Mouse (Mus musculus): Measurements from ENCODE around the gene Plekhh2. TPM values are rescaled to one million over a fixed set of nuclear protein-coding genes. Genes with fewer than 3 reads are reported as not detected.

The Plekhh2 gene
- polyA plus RNA-seq, 1 experiment = 2.2 TPM

DNA sequence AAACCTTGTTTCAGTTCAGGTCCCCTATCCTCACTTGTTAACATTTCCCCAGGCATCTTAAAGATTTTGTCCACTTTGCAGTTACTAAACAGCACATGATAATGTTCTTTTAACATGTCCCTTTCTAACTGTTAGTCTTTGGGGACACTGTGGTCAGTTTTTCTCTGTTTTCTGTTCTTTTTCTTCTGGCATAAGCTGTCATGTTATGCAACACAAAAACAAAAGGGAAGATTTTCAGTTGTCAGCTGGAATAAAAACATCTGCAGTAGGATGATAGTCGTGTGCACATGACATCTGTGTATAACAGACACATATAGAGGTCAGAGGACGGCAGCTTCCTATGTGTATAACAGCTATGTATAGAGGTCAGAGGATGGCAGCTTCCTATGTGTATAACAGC, 5.8 kb upstream of the Plekhh2 start:
- no peaks in the 10 kb centered on the region; the same call in 1 of the 2 replicates for H3K4me1 ChIP-seq (ENCODE audit: control insufficient read depth, insufficient read depth, low read length)
- 47% methylated on average over 2 of the region's 2 CpGs for WGBS
- TF ChIP-seq POLR2A (IDR thresholded peaks at IDR 0.05; ENCODE audit: borderline replicate concordance, control insufficient read depth, low read depth, low read length) = no peak
- no peak for TF ChIP-seq CTCF (IDR thresholded peaks at IDR 0.05; ENCODE audit: control insufficient read depth, insufficient read depth, low read length)
- no peak overlapping the region for H3K4me3 ChIP-seq (replicated peaks; ENCODE audit: control insufficient read depth, low read depth, low read length)
- no peak overlapping the region for H3K27ac ChIP-seq (ENCODE audit: control insufficient read depth, insufficient read depth, low read depth, low read length, poor library complexity)

DNA sequence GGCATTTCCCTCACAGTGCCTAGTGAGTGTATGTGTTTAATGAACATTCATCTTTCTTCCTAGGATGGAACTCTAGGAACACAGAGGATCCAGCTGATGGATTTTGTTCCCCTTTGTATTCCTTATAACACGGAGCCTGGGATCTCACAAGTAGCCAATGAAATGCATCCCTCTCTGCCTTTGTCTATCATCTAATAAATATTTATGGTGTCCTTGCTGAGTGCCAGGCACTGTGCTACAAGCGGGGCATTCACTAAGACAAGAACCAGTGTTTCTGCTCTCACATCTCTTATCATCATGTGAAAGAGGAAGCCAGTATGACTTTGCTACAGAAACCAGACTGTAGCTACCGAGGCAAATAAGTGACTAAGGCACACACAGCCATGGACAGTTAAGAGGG, 3.0 kb upstream of the Plekhh2 start:
- no peak for TF ChIP-seq POLR2A (IDR thresholded peaks at IDR 0.05; ENCODE audit: borderline replicate concordance, control insufficient read depth, low read depth, low read length)
- no peak for TF ChIP-seq CTCF (IDR thresholded peaks at IDR 0.05; ENCODE audit: control insufficient read depth, insufficient read depth, low read length)
- no peaks in the 10 kb centered on the region; the same call in 1 of the 2 replicates for H3K4me1 ChIP-seq (ENCODE audit: control insufficient read depth, insufficient read depth, low read length)
- WGBS = 42% methylated on average over 3 of the region's 3 CpGs
- H3K4me3 ChIP-seq (replicated peaks; ENCODE audit: control insufficient read depth, low read depth, low read length) = no peak overlapping the region
- H3K27ac ChIP-seq (ENCODE audit: control insufficient read depth, insufficient read depth, low read depth, low read length, poor library complexity) = no peak overlapping the region

DNA sequence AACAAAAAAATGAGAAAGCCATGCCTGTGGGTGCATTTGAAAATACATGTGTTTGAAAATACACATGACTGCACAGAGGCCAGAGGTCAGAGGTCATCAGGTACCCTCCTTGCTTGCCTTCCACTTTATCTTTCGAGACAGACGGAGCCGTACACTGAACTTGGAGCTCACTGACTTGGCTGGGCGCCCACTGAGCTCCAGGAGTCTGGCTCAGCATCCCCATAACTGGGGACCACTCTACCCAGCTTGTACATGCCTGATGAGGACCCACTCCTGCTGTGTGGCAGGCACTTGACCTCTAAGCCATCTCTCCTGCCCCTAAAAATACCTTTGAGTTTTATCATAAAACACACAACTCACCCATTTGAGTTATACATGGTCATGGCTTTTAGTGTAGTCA, 2.5 kb upstream of the Plekhh2 start:
- H3K4me1 ChIP-seq (ENCODE audit: control insufficient read depth, insufficient read depth, low read length) = no peaks in the 10 kb centered on the region; the same call in 1 of the 2 replicates
- H3K4me3 ChIP-seq (replicated peaks; ENCODE audit: control insufficient read depth, low read depth, low read length) = no peak overlapping the region
- no peak overlapping the region for H3K27ac ChIP-seq (ENCODE audit: control insufficient read depth, insufficient read depth, low read depth, low read length, poor library complexity)
- WGBS = 53% methylated on average over 4 of the region's 4 CpGs
- TF ChIP-seq POLR2A (IDR thresholded peaks at IDR 0.05; ENCODE audit: borderline replicate concordance, control insufficient read depth, low read depth, low read length) = no peak
- no peak for TF ChIP-seq CTCF (IDR thresholded peaks at IDR 0.05; ENCODE audit: control insufficient read depth, insufficient read depth, low read length)

DNA sequence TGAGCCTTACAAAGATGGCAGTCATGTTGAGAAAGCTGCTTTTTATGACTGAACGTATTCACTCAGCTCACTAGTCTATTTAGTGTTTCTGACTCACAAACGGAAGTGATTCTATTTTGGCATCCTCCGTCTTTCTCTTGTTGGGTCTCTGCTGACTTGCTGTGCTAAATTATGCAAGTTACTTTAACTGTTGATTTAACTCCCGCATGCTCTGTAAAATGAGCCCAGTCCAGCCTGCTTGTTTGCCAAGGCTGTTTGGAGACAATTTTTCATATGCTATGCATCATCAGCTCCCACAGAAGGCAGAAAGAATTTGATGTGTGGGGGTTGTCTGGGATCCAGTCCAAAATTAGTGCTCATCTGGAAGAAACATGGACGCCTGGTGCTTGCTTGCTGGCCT, 1.3 kb upstream of the Plekhh2 start:
- 56% methylated on average over 5 of the region's 5 CpGs for WGBS
- no peak overlapping the region for H3K4me3 ChIP-seq (replicated peaks; ENCODE audit: control insufficient read depth, low read depth, low read length)
- TF ChIP-seq POLR2A (IDR thresholded peaks at IDR 0.05; ENCODE audit: borderline replicate concordance, control insufficient read depth, low read depth, low read length) (no peak), CTCF (IDR thresholded peaks at IDR 0.05; ENCODE audit: control insufficient read depth, insufficient read depth, low read length) (no peak)
- H3K4me1 ChIP-seq (ENCODE audit: control insufficient read depth, insufficient read depth, low read length) = no peaks in the 10 kb centered on the region; the same call in 1 of the 2 replicates
- no peak overlapping the region for H3K27ac ChIP-seq (ENCODE audit: control insufficient read depth, insufficient read depth, low read depth, low read length, poor library complexity)

DNA sequence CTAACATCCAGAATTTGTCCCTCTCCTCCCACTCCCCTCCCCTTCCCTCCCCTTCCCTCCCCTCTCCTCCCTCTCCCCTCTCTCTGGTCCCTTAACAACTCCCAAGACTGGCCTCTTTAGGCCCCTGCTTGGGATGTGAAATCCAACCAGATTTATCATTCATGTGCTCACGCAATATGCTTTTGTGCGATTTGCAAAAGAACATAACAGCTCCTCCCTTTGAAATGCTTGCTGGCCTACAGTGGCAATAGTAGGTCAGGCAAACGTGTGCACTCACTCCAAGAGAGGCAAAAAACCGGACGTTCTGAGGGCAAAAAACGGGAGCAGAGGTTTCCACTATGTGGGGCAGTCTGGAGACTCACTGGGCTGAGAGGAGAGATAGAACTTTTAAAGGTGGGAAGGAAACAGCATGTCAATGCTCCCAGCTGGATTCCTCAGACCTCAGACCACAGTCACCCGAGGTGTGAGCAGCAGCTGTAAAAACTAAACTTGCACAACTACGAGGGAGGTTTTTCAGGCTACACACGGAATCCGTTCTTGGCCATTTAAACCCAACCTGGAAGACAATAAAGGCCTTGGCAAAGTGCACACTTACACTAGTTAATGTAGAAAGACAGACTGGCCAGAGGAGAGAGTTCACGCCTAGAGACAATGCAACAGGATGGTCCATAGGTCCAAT, 595 bp upstream of the Plekhh2 start:
- H3K4me3 ChIP-seq (replicated peaks; ENCODE audit: control insufficient read depth, low read depth, low read length) = no peak overlapping the region
- 55% methylated on average over 11 of the region's 11 CpGs for WGBS
- H3K27ac ChIP-seq (ENCODE audit: control insufficient read depth, insufficient read depth, low read depth, low read length, poor library complexity) = no peak overlapping the region
- no peaks in the 10 kb centered on the region; the same call in 1 of the 2 replicates for H3K4me1 ChIP-seq (ENCODE audit: control insufficient read depth, insufficient read depth, low read length)
- TF ChIP-seq CTCF (IDR thresholded peaks at IDR 0.05; ENCODE audit: control insufficient read depth, insufficient read depth, low read length) (no peak), POLR2A (IDR thresholded peaks at IDR 0.05; ENCODE audit: borderline replicate concordance, control insufficient read depth, low read depth, low read length) (no peak)

DNA sequence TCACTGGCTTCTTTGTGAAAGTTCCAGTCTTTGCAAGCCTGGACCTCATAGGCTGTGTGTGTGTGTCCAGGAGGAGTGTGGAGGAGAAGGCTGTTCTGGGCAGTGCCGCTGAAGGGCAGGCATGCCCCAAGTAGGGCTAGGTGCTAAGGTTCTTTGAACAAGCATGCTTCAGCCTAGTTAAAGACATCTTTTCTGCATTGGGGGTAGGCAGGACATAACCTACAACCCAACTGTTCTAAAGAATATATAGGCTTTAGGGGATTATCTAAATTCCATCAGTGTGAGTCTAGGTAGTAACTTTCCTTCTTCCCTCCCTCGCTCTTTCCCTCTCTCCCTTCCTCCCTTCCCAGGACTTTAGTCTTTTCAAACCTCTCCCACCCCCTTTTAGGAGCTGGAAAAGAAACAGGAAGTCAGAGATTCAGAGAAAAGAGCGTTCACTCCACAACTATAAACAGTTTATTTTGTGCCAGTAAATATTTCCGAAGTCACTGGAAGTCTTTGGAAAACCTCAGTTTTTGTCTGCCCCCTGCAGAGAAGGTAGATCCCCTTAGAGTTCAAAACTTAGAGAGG, 906 bp downstream of the Plekhh2 start:
- H3K4me1 ChIP-seq (ENCODE audit: control insufficient read depth, insufficient read depth, low read length) = no peaks in the 10 kb centered on the region; the same call in 1 of the 2 replicates
- TF ChIP-seq CTCF (IDR thresholded peaks at IDR 0.05; ENCODE audit: control insufficient read depth, insufficient read depth, low read length) (no peak), POLR2A (IDR thresholded peaks at IDR 0.05; ENCODE audit: borderline replicate concordance, control insufficient read depth, low read depth, low read length) (no peak)
- no peak overlapping the region for H3K4me3 ChIP-seq (replicated peaks; ENCODE audit: control insufficient read depth, low read depth, low read length)
- WGBS = 18% methylated on average over 4 of the region's 4 CpGs
- no peak overlapping the region for H3K27ac ChIP-seq (ENCODE audit: control insufficient read depth, insufficient read depth, low read depth, low read length, poor library complexity)

DNA sequence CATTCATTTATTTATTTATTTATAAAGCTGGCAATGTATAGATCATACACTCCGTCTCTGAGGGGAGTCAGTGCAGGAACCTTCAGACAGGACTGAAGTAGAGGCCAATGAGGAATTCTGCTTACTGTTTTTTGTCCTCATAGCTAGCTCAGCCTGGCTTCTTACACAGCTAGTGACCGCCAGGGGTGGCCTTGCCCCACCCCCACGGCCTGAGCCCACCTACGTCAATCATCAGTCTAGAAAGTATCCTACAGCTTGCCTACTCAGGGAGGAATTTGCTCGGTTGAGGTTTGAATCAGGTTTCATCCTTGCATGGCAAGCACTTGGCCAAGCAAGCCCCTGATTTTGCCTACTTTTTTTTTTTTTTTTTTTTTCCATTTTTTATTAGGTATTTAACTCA, 4.2 kb downstream of the Plekhh2 start:
- WGBS = 85% methylated on average over 5 of the region's 5 CpGs
- TF ChIP-seq POLR2A (IDR thresholded peaks at IDR 0.05; ENCODE audit: borderline replicate concordance, control insufficient read depth, low read depth, low read length) (no peak), CTCF (IDR thresholded peaks at IDR 0.05; ENCODE audit: control insufficient read depth, insufficient read depth, low read length) (no peak)
- Histone ChIP-seq H3K4me1 (ENCODE audit: control insufficient read depth, insufficient read depth, low read length) (no peaks in the 10 kb centered on the region), H3K27ac (ENCODE audit: control insufficient read depth, insufficient read depth, low read depth, low read length, poor library complexity) (no peak overlapping the region), H3K4me3 (replicated peaks; ENCODE audit: control insufficient read depth, low read depth, low read length) (no peak overlapping the region)

DNA sequence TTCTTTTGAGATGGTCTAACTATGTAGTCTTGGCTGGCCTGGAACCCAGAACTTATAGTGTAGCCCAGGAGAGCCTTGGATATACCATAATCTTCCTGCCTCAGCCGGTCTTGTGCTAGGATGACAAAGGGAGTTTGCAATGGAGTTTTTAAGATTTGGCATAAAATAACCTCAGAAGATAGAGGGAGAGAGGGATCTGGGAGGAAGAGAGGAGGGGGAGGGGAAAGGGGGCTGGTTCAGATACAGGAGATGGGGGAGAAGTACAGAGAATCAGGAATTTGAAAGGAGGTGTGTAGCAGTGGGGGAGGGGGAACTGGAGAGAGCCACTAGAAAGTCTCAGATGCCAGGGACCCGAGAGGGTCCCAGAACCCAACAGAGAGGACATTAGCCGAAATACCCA, 7.7 kb downstream of the Plekhh2 start:
- Histone ChIP-seq H3K4me1 (ENCODE audit: control insufficient read depth, insufficient read depth, low read length) (no peaks in the 10 kb centered on the region), H3K4me3 (replicated peaks; ENCODE audit: control insufficient read depth, low read depth, low read length) (no peak overlapping the region), H3K27ac (ENCODE audit: control insufficient read depth, insufficient read depth, low read depth, low read length, poor library complexity) (no peak overlapping the region)
- WGBS = 76% methylated on average over 3 of the region's 3 CpGs
- TF ChIP-seq POLR2A (IDR thresholded peaks at IDR 0.05; ENCODE audit: borderline replicate concordance, control insufficient read depth, low read depth, low read length) = no peak
